Mouse (Mus musculus) spleen, adult 18-20 months (tissue): Measurements from ENCODE around the gene Sae1.
"Not testable (repeated sequence)": the region's sequence is repeated elsewhere in the genome, so short reads cannot be mapped to it uniquely, and the experiment has no call there.

ENCODE experiments used
- DNase-seq, 2 experiments: peaks; one replicate each; pipeline ENCODE4 v3.0.0; 2022; ENCODE audit warnings: mixed read lengths in 2 of 2

Sae1 gene

GRCm38 (mm10) chr7:16308555-16309317, 78.9 kb downstream of the Sae1 start:
- DNase-seq = peak in 1 of 2 experiments; percentile 22

- not testable (repeated sequence) for DNase-seq
Observed at GRCm38 (mm10) chr7:16308093-16308492, 79.5 kb downstream of the Sae1 start, which contains the start of gene Bbc3. Gene Bbc3 (plus strand): TSS chr7:16308393.

GRCm38 (mm10) chr7:16307141-16307540, 80.5 kb downstream of the Sae1 start:
- DNase-seq = not testable (repeated sequence)

- DNase-seq = peak; percentile 77 to 81
Observed at GRCm38 (mm10) chr7:16299419-16300035, 88.1 kb downstream of the Sae1 start.

GRCm38 (mm10) chr7:16298927-16299326, 88.7 kb downstream of the Sae1 start:
- no peak for DNase-seq

GRCm38 (mm10) chr7:16297616-16298015, 90.0 kb downstream of the Sae1 start:
- DNase-seq = no peak

GRCm38 (mm10) chr7:16296766-16297390, 90.7 kb downstream of the Sae1 start:
- DNase-seq = peak; percentile 82 to 89

- no peak for DNase-seq
Observed at GRCm38 (mm10) chr7:16296146-16296545, 91.5 kb downstream of the Sae1 start.

GRCm38 (mm10) chr7:16295321-16295900, 92.2 kb downstream of the Sae1 start:
- DNase-seq = peak; percentile 69 to 72

- peak; percentile 87 to 95 for DNase-seq
Observed at GRCm38 (mm10) chr7:16294837-16295236, 92.8 kb downstream of the Sae1 start.

- DNase-seq = peak in 1 of 2 experiments; percentile 42
Observed at GRCm38 (mm10) chr7:16294346-16294745, 93.3 kb downstream of the Sae1 start.

- no peak for DNase-seq
Observed at GRCm38 (mm10) chr7:16287791-16288190, 99.8 kb downstream of the Sae1 start.

- DNase-seq = no peak
Observed at GRCm38 (mm10) chr7:16287016-16287415, 100.6 kb downstream of the Sae1 start.

GRCm38 (mm10) chr7:16286026-16286961, 101.3 kb downstream of the Sae1 start, which contains the start of gene Ccdc9:
Gene Ccdc9 (minus strand): TSS chr7:16286795.
- peak; percentile 100 for DNase-seq

GRCm38 (mm10) chr7:16285450-16286025, 102.1 kb downstream of the Sae1 start:
- peak; percentile 55 to 61 for DNase-seq

GRCm38 (mm10) chr7:16284904-16285303, 102.7 kb downstream of the Sae1 start:
- no peak for DNase-seq

GRCm38 (mm10) chr7:16284001-16284400, 103.6 kb downstream of the Sae1 start:
- no peak for DNase-seq

- no peak for DNase-seq
Observed at GRCm38 (mm10) chr7:16282334-16282733, 105.3 kb downstream of the Sae1 start.

- DNase-seq = no peak
Observed at GRCm38 (mm10) chr7:16280721-16281120, 106.9 kb downstream of the Sae1 start.

GRCm38 (mm10) chr7:16274922-16275890, 112.4 kb downstream of the Sae1 start:
- DNase-seq = no peak
